Mouse (Mus musculus) intestine, embryonic 16.5 days (tissue): ENCODE results near the gene Nrd1. TPM values are rescaled to one million over a fixed set of nuclear protein-coding genes. Genes with fewer than 3 reads are reported as not detected.

Experiments
- ATAC-seq: fragments of 200-750 bp; cut with Nextera tagmentation; 2 replicates; pipeline ENCODE4 v1.8.0; 2017; ENCODE audit warnings: moderate TSS enrichment, moderate library complexity
- H3K27ac ChIP-seq: fragments of 300-500 bp; sonication (generic); 2 replicates; pipeline ENCODE4 v1.5.1; 2014; ENCODE audit warnings: mild to moderate bottlenecking, low read length
- H3K27me3 ChIP-seq: fragments of 300-500 bp; sonication (generic); replicated peaks from 2 replicates; pipeline ENCODE4 v1.6.1; 2014; ENCODE audit warnings: low read length, control low read depth, mixed read lengths; ENCODE audit not compliant: control insufficient read depth, insufficient read depth
- H3K36me3 ChIP-seq: fragments of 300-500 bp; sonication (generic); 2 replicates; pipeline ENCODE4 v1.6.1; 2014; ENCODE audit warnings: low read length, control low read depth; ENCODE audit not compliant: control insufficient read depth, insufficient read depth
- H3K4me1 ChIP-seq: fragments of 300-500 bp; sonication (generic); 2 replicates; pipeline ENCODE4 v1.6.1; 2014; ENCODE audit warnings: low read length, control low read depth, mixed read lengths; ENCODE audit not compliant: control insufficient read depth, insufficient read depth
- H3K4me2 ChIP-seq: fragments of 300-500 bp; sonication (generic); 2 replicates; pipeline ENCODE4 v1.6.1; 2014; ENCODE audit warnings: low read depth, low read length, control low read depth
- H3K4me3 ChIP-seq: fragments of 300-500 bp; sonication (generic); 2 replicates; pipeline ENCODE4 v1.5.1; 2014; ENCODE audit warnings: mild to moderate bottlenecking, low read length
- H3K9ac ChIP-seq: fragments of 300-500 bp; sonication (generic); 2 replicates; pipeline ENCODE4 v1.6.1; 2014; ENCODE audit warnings: low read depth, low read length
- H3K9me3 ChIP-seq: fragments of 300-500 bp; sonication (generic); 2 replicates; pipeline ENCODE4 v1.6.1; 2016; ENCODE audit warnings: low read length, control low read depth; ENCODE audit not compliant: control insufficient read depth
- WGBS: fragments of 180-500 bp; shearing (Covaris S2); extraction: QIAGEN DNeasy Blood & Tissue Kit; methylation state at CpG from one replicate; pipeline ENCODE4 v1.1.7; 2014; 5-methylcytosine and 5-hydroxymethylcytosine counted together
- polyA plus RNA-seq: library from polyadenylated mRNA; unstranded; fragments of >200 nt; fragmentation: Nextera tagmentation; extraction: Ambion mirVana; gene quantifications from 2 replicates; pipeline ENCODE4 v1.2.1, GENCODE M21; 2015

Gene Nrd1
- polyA plus RNA-seq, 1 experiment from 2014 or later: 45.6 TPM

DNA sequence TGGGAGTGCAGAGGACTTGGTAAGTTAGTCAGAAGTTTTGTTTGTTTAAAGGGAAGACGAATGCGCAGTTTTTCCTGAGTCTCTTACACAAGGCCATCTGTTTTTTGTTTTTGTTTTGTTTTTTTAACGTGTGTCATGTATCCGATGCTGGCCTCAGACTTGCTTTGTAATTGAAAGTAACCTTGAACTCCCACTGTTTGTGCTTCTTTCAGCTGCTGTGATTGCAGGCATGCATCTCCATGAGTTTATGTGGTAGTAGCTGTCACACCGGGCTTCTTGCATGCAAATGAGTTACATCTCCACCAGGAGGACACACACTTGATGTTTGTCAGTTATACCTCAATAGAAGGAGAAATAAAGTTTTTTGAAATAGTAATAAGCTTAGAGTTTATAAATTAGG, 43.3 kb downstream of the Nrd1 start:
- Histone ChIP-seq H3K9ac (no peak overlapping the region), H3K27ac (no peak overlapping the region), H3K27me3 (no peaks in the 10 kb centered on the region), H3K4me3 (no peak overlapping the region), H3K4me2 (no peak overlapping the region), H3K9me3 (no peaks in the 10 kb centered on the region), H3K4me1 (no peaks in the 10 kb centered on the region), H3K36me3 (0 out of 2 replicates have a peak, but pooled peaks cover 8% of the 10 kb centered on the region)
- 72% methylated on average over 5 of the region's 5 CpGs for WGBS
- no peak for ATAC-seq

DNA sequence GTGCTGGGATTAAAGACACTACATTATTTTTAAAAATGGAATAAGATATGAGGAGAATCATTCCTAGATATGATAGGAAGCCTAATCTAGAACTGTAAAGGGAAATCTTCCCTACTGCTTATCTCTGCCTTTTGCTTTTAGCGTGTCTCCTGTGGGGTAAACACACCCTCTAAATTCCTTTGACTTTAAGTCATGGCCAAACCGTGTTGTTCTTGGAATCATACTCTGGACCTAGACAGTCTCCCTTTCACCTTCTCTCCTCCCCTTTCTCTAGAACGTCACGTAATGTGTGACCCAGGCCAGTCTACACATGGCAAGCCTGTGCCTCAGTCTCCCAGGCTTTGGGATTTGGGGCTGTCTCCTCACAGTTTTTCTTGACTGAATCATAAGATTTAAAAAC, 47.8 kb downstream of the Nrd1 start:
- Histone ChIP-seq H3K4me1 (no peaks in the 10 kb centered on the region), H3K9me3 (no peaks in the 10 kb centered on the region), H3K4me3 (no peak overlapping the region), H3K9ac (no peak overlapping the region), H3K27me3 (no peaks in the 10 kb centered on the region), H3K36me3 (no peaks in the 10 kb centered on the region), H3K4me2 (no peak overlapping the region), H3K27ac (no peak overlapping the region)
- 65% methylated on average over 4 of the region's 4 CpGs for WGBS
- ATAC-seq: no peak

DNA sequence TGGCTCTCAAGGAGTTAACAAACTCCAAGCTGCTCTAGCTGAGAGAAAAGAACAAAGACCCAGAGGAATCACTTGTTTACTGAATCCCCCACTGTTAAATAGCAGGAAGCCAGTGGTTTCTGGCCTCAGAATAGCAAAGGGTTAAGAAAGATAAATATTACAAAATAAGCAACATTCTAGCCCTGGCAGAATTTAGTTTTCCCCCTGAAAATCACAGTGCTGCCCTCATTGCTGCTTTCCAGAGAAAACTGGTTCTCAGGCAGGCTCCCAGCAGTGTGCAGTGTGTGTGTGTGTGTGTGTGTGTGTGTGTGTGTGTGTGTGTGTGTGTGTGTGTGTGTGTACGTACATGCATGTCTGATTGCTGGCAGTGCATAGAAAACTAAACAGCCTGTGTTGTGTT, 51.8 kb downstream of the Nrd1 start:
- Histone ChIP-seq H3K4me1 (no peaks in the 10 kb centered on the region), H3K9me3 (no peaks in the 10 kb centered on the region), H3K4me3 (no peak overlapping the region), H3K27me3 (no peaks in the 10 kb centered on the region), H3K9ac (no peak overlapping the region), H3K4me2 (no peak overlapping the region), H3K27ac (no peak overlapping the region), H3K36me3 (peaks cover 4% of the 10 kb centered on the region; the same call in 1 of the 2 replicates)
- 33% methylated on average over 1 of the region's 1 CpGs for WGBS
- ATAC-seq: no peak

DNA sequence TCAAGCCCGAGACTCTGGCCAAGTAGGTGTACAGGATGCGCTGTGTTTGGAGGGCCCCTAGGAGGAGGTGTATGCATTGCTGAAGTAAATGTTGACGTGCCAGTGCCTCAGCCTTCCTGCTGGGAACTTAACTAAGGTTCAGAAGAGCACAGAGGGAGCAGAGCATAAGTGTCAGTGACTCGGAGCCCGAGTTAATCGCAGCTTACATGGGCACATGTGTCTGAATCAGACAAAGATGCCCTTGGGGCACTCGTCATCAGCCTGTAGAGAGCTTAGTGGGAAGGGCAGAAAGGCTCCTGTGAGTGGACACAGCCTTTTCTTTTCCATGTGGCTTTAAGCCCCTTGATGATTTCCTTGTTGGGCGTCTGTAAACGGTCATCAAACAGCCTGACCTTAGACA, 53.5 kb downstream of the Nrd1 start:
- Histone ChIP-seq H3K9ac (no peak overlapping the region), H3K9me3 (no peaks in the 10 kb centered on the region), H3K27me3 (no peaks in the 10 kb centered on the region), H3K4me1 (no peaks in the 10 kb centered on the region), H3K4me3 (no peak overlapping the region), H3K4me2 (no peak overlapping the region), H3K36me3 (peaks cover 14% of the 10 kb centered on the region), H3K27ac (no peak overlapping the region)
- WGBS: 87% methylated on average over 9 of the region's 9 CpGs
- ATAC-seq: no peak

DNA sequence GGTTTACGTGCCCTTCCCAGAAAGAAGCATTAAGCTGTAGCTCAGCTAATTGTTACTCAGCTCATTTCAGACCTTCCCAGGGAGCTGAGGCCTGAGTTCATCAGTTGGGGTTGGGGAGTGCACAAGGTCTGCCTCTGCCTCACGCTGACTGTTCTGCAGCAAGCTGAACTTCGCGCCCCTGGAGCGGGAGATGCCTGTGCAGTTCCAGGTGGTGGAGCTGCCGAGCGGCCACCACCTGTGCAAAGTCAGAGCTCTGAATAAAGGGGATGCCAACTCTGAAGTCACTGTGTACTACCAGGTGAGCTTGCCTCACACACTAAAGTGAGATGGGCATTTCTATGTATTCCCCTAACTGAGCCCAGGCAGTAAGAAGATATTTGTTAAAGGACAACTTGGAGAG, 55.9 kb downstream of the Nrd1 start:
- H3K9me3 ChIP-seq: no peaks in the 10 kb centered on the region
- H3K4me1 ChIP-seq: no peaks in the 10 kb centered on the region
- H3K36me3 ChIP-seq: peaks cover 30% of the 10 kb centered on the region
- H3K4me3 ChIP-seq: no peak overlapping the region
- H3K4me2 ChIP-seq: no peak overlapping the region
- no peak overlapping the region for H3K27ac ChIP-seq
- no peak overlapping the region for H3K9ac ChIP-seq
- H3K27me3 ChIP-seq: no peaks in the 10 kb centered on the region
- 80% methylated on average over 7 of the region's 7 CpGs for WGBS
- no peak for ATAC-seq

DNA sequence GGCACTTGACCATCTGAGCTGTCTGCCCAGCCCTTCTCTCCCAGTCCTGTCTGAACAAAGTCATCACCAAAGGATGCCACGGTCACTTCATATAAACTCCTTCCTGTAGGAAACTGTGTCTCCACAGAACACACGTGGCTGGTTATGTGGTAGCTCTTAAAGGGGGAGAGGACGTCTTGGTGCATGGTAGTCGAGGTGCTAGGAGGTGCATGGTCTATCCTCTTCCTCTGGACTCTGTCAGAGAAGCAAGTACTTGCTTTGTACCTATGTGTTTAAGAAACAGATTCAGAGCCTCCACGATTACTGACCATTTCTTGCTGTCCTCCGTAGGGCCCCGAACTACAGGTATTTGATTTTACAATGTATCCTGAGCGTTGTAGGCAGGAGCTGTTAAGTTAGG, 57.2 kb downstream of the Nrd1 start:
- Histone ChIP-seq H3K27me3 (no peaks in the 10 kb centered on the region), H3K9ac (no peak overlapping the region), H3K4me3 (no peak overlapping the region), H3K4me2 (no peak overlapping the region), H3K4me1 (no peaks in the 10 kb centered on the region), H3K36me3 (peaks cover 30% of the 10 kb centered on the region), H3K27ac (no peak overlapping the region), H3K9me3 (no peaks in the 10 kb centered on the region)
- WGBS: 94% methylated on average over 8 of the region's 8 CpGs
- ATAC-seq: no peak

DNA sequence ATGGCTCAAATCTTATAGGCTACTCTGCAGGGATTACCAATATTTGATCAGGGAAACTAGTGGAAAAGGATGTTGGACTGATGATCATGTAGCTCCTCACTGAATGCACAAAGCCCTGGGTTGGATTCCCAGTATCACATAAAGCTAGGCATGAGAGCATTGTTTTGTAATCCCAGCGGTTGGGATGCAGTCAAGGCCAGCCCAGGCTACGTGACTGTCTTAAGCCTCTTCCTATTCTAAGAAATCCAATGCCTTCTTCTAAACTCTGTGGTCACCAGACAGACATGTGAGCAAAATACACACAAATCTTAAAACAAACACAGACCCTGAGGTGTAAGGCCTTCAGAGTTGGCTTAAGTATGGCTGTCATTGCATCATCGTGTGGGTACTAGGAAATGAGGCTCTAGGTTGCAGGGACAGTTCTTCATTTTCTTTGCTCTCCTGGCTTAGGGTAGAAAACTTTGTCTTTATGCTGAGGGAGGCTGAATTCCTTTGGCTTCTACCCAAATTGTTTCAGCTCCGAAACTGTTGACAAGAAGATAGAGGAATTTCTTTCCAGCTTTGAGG, 58.9 kb downstream of the Nrd1 start:
- H3K4me1 ChIP-seq: no peaks in the 10 kb centered on the region
- WGBS: 83% methylated on average over 4 of the region's 4 CpGs
- H3K36me3 ChIP-seq: peaks cover 26% of the 10 kb centered on the region

DNA sequence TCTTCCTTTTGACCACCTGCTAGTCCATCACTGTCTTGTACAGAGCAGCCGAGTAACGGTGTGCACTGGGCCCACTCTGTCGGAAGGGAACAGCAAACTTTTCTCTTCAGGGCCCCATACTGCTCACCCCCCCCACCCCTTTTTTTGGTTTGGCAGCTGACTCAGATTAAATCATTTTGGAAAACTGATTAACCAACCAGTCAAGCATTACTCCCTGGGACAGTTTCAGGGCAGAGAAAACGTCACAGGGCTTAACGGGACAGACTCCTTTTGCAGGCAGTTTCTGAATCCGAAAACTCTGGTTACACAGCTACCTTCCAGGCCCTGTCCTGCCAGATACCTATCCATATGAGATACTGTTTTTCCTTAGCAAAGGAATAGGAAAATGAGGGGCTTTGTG, 64.5 kb downstream of the Nrd1 start:
- H3K9me3 ChIP-seq: no peaks in the 10 kb centered on the region
- 83% methylated on average over 6 of the region's 6 CpGs for WGBS
- no peak overlapping the region for H3K9ac ChIP-seq
- no peak overlapping the region for H3K4me3 ChIP-seq
- no peak overlapping the region for H3K27ac ChIP-seq
- peaks cover 13% of the 10 kb centered on the region for H3K36me3 ChIP-seq
- no peak for ATAC-seq
- H3K4me2 ChIP-seq: no peak overlapping the region
- no peaks in the 10 kb centered on the region for H3K27me3 ChIP-seq
- no peaks in the 10 kb centered on the region for H3K4me1 ChIP-seq

More for the DNA sequence above, 58.9 kb downstream of the Nrd1 start:
- no peak overlapping the region for H3K9ac ChIP-seq
- H3K27ac ChIP-seq: no peak overlapping the region
- H3K4me3 ChIP-seq: no peak overlapping the region
- H3K9me3 ChIP-seq: no peaks in the 10 kb centered on the region
- H3K4me2 ChIP-seq: no peak overlapping the region
- ATAC-seq: no peak
- no peaks in the 10 kb centered on the region for H3K27me3 ChIP-seq

DNA sequence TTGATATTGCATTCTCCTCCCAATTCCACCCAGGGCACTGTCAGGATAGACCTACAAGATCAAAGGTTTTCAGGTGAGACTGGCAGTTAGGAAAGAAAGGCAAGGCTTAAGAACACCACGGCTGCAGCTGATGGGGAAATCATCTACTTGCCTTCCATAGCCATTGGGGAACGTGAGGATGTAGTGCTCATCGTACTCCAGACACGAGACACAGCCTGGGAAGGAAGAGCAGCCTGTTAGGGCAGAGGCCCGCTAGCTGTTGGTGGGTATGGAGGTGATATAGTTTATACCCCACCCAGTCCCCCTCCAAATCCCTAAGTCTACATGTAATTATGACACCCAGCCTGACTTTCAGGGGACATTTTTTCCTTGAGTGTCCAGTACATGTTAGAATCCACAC, 65.3 kb downstream of the Nrd1 start:
- Histone ChIP-seq H3K27ac (no peak overlapping the region), H3K9ac (no peak overlapping the region), H3K4me2 (no peak overlapping the region), H3K27me3 (no peaks in the 10 kb centered on the region), H3K4me3 (no peak overlapping the region), H3K9me3 (no peaks in the 10 kb centered on the region), H3K4me1 (no peaks in the 10 kb centered on the region), H3K36me3 (peaks cover 8% of the 10 kb centered on the region)
- WGBS: 90% methylated on average over 5 of the region's 5 CpGs
- no peak for ATAC-seq

DNA sequence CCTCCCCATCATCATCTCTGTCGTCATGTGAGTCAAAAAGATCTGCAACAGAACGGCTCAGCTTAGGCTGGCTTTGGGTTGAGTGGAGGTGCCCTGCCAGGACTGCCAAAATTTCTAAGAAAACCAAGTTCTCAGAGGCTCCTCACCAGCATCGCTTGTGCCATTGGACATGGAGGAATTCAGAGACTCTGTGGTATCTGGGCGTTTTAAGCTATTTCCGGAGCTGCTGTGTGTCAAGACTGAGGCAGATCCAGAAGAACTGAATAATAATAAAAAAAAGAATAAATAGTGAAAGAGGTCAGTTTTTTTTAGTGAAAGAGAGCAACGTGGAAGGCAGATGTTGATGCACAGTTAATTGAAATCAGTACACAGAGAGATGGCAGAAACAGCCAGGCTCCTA, 72.4 kb downstream of the Nrd1 start:
- WGBS: 87% methylated on average over 6 of the region's 6 CpGs
- ATAC-seq: no peak

More for the DNA sequence above, 72.4 kb downstream of the Nrd1 start:
- no peaks in the 10 kb centered on the region for H3K9me3 ChIP-seq
- H3K27ac ChIP-seq: no peak overlapping the region
- no peak overlapping the region for H3K4me2 ChIP-seq
- no peak overlapping the region for H3K9ac ChIP-seq
- H3K36me3 ChIP-seq: peaks cover 13% of the 10 kb centered on the region; the same call in 1 of the 2 replicates
- no peaks in the 10 kb centered on the region for H3K4me1 ChIP-seq
- H3K4me3 ChIP-seq: no peak overlapping the region
- no peaks in the 10 kb centered on the region for H3K27me3 ChIP-seq
